In the genomic region with DNA sequence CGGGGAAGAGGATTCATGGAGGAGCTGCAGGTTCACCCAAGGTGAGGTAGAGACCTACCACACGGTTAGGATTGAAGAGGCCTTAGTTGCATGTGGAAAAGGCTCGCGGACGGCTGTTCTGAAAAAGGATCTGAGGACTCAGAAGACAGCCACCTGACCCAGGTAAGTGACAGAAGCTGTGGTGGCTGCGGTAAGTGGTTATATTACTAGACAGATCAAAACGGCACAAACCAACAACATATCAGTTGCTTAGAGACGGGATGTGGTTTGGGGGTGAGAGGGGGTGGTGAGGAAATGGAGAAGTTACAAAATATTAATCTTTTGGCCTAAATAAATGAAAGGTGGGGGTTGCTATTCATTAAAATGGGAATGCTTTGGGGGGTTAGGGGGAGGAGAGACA, we compare ENCODE assay signal across 12 mouse cellular contexts. TPM values are rescaled to one million over a fixed set of nuclear protein-coding genes. Genes with fewer than 3 reads are reported as not detected.
DNase-seq lines count a peak whose midpoint lies in the region; ATAC-seq and TF ChIP-seq lines count a peak whose summit lies in the region.
"Had no signal": no experiment of that assay in that cellular context is flagged by ENCODE, and none has a peak within 500 bp of the region (broad histone marks: within the 10 kb centered on the region; RNA-seq: fewer than 3 reads in every experiment).

No protein-coding gene starts in this region.

- TF ChIP-seq POLR2A in spleen, adult 2 months (IDR thresholded peaks at IDR 0.05; ENCODE audit: low read depth, low read length), result no peak
- no peak for TF ChIP-seq POLR2A in cerebellum, adult 2 months (IDR thresholded peaks at IDR 0.05; ENCODE audit: borderline replicate concordance, insufficient read depth, low read length)

- no peak for TF ChIP-seq CTCF in spleen, adult 2 months (IDR thresholded peaks at IDR 0.05; ENCODE audit: extremely low read depth, insufficient read depth, insufficient read length, insufficient replicate concordance)
- no peak for TF ChIP-seq CTCF in stomach, postnatal 0 days (IDR thresholded peaks at IDR 0.05; ENCODE audit: low read depth)
- TF ChIP-seq CTCF in cerebellum, adult 2 months (IDR thresholded peaks at IDR 0.05; ENCODE audit: borderline replicate concordance, insufficient read depth, low read depth, low read length), result no peak

- H3K27me3 ChIP-seq in spleen, adult 2 months (ENCODE audit: control insufficient read depth, insufficient read depth, low read length), result no peaks in the 10 kb centered on the region
- H3K27me3 ChIP-seq in stomach, postnatal 0 days (ENCODE audit: control insufficient read depth, insufficient read depth, low read length), result no peaks in the 10 kb centered on the region
- no peaks in the 10 kb centered on the region for H3K27me3 ChIP-seq in cerebellum, adult 2 months (ENCODE audit: control insufficient read depth, insufficient read depth, low read length)

- no peak for TF ChIP-seq EP300 in stomach, postnatal 0 days (optimal IDR thresholded peaks at IDR 0.05)

- no peak overlapping the region for H3K9ac ChIP-seq in stomach, postnatal 0 days (ENCODE audit: low read length)
- H3K9ac ChIP-seq: midbrain, embryonic 12.5 days had no signal

- peak; percentile 33 for DNase-seq in spleen, adult 12 weeks (ENCODE audit: low spot score)
- DNase-seq in spleen, postnatal 4 days (ENCODE audit: low spot score in 2 of 2), result no peak
- peak; percentile 57 to 82 for DNase-seq in spleen, adult 2 months (ENCODE audit: low read depth in 1 of 2, low spot score in 2 of 2)
- DNase-seq in right cerebral cortex, adult 2 months (ENCODE audit: low spot score in 2 of 2), result no peak
- DNase-seq in stomach, postnatal 0 days (ENCODE audit: low spot score), result no peak
- DNase-seq in cerebellum, adult 2 months, result no peak
- no peak for DNase-seq in cerebellum, postnatal 10 days
- DNase-seq: cerebellum, adult 9-11 months; heart, postnatal 14 days had no signal

- peaks cover 26% of the 10 kb centered on the region for H3K4me1 ChIP-seq in spleen, adult 2 months (ENCODE audit: control insufficient read depth, insufficient read depth, insufficient read length)
- H3K4me1 ChIP-seq in stomach, postnatal 0 days (replicated peaks; ENCODE audit: control insufficient read depth, insufficient read depth), result no peaks in the 10 kb centered on the region
- H3K4me1 ChIP-seq in cerebellum, adult 2 months (ENCODE audit: control insufficient read depth, insufficient read depth, low read length), result no peaks in the 10 kb centered on the region
- H3K4me1 ChIP-seq: midbrain, embryonic 12.5 days had no signal

- WGBS in spleen, adult 2 months, result 12% methylated on average over 8 of the region's 8 CpGs
- 90% methylated on average over 8 of the region's 8 CpGs for WGBS in stomach, postnatal 0 days
- WGBS in cerebellum, adult 2 months, result 96% methylated on average over 8 of the region's 8 CpGs

- no peaks in the 10 kb centered on the region for H3K9me3 ChIP-seq in stomach, postnatal 0 days (ENCODE audit: control insufficient read depth, low read length)
- H3K9me3 ChIP-seq: midbrain, embryonic 12.5 days had no signal

- H3K4me3 ChIP-seq in spleen, adult 2 months (ENCODE audit: extremely low read depth, insufficient read depth, insufficient read length), result no peak overlapping the region
- H3K4me3 ChIP-seq in stomach, postnatal 0 days (ENCODE audit: low read depth, low read length), result no peak overlapping the region
- H3K4me3 ChIP-seq in cerebellum, adult 2 months (replicated peaks; ENCODE audit: insufficient read depth, low read depth, low read length), result no peak overlapping the region
- H3K4me3 ChIP-seq: midbrain, embryonic 12.5 days had no signal

- H3K4me2 ChIP-seq in stomach, postnatal 0 days (replicated peaks; ENCODE audit: low read depth), result no peak overlapping the region
- H3K4me2 ChIP-seq: midbrain, embryonic 12.5 days had no signal

- peak; percentile 72 to 83 for ATAC-seq in hematopoietic stem cell, adult 5-6 weeks (replicated peaks in 1 of 2; ENCODE audit: insufficient read depth in 1 of 2, low FRiP score in 2 of 2, low TSS enrichment in 1 of 2, low read depth in 1 of 2, poor library complexity in 2 of 2, severe bottlenecking in 2 of 2)
- ATAC-seq in stomach, postnatal 0 days (ENCODE audit: low FRiP score, low TSS enrichment), result no peak

- no peaks in the 10 kb centered on the region for H3K36me3 ChIP-seq in spleen, adult 2 months (ENCODE audit: control insufficient read depth, insufficient read depth, low read length)
- H3K36me3 ChIP-seq in stomach, postnatal 0 days (ENCODE audit: control insufficient read depth, insufficient read depth, low read length), result no peaks in the 10 kb centered on the region
- H3K36me3 ChIP-seq: midbrain, embryonic 12.5 days had no signal

- H3K27ac ChIP-seq in spleen, adult 2 months (ENCODE audit: insufficient read depth, low read length), result peak overlapping the region; percentile 29; the same call in 1 of the 2 replicates
- H3K27ac ChIP-seq in stomach, postnatal 0 days (replicated peaks), result no peak overlapping the region
- no peak overlapping the region for H3K27ac ChIP-seq in cerebellum, adult 2 months (ENCODE audit: insufficient read depth, low read length)
- H3K27ac ChIP-seq: kidney, postnatal 0 days; midbrain, embryonic 12.5 days had no signal

RNA-seq across cellular contexts. Expression of gene Tmbim4, which starts 8.1 kb away (rescaled TPM):
- total RNA-seq in hematopoietic stem cell, adult 5-6 weeks (2017), result 84.9 and 109 TPM in 2 replicates
- polyA plus RNA-seq in spleen, adult 2 months (2012; rRNA removed), result 110 and 156 TPM in 2 replicates
- polyA plus RNA-seq in stomach, postnatal 0 days (2015; fragmentation: Nextera tagmentation; extraction: Ambion mirVana), result 178 and 181 TPM in 2 replicates
- 122 and 127 TPM in 2 replicates for polyA plus RNA-seq in cerebellum, adult 2 months (2012; rRNA removed)

RNA-seq across cellular contexts. Expression of gene Irak3, which starts 8.7 kb away (rescaled TPM):
- 17.7 and 19.2 TPM in 2 replicates for total RNA-seq in hematopoietic stem cell, adult 5-6 weeks (2017)
- polyA plus RNA-seq in spleen, adult 2 months (2012; rRNA removed), result 5.3 and 5.9 TPM in 2 replicates
- 0.74 and 0.75 TPM in 2 replicates for polyA plus RNA-seq in stomach, postnatal 0 days (2015; fragmentation: Nextera tagmentation; extraction: Ambion mirVana)
- 0.62 and 0.76 TPM in 2 replicates for polyA plus RNA-seq in cerebellum, adult 2 months (2012; rRNA removed)

RNA-seq across cellular contexts. Expression of gene Llph, which starts 33.6 kb away (rescaled TPM):
- total RNA-seq in hematopoietic stem cell, adult 5-6 weeks (2017), result 82.5 and 82.9 TPM in 2 replicates
- polyA plus RNA-seq in spleen, adult 2 months (2012; rRNA removed), result 2.8 and 3.0 TPM in 2 replicates
- polyA plus RNA-seq in stomach, postnatal 0 days (2015; fragmentation: Nextera tagmentation; extraction: Ambion mirVana), result 46.6 and 47.5 TPM in 2 replicates
- 30.1 and 35.8 TPM in 2 replicates for polyA plus RNA-seq in cerebellum, adult 2 months (2012; rRNA removed)

Comparison
In these comparisons a context has a peak if more than half of its experiments do, and no peak if none do; other contexts are left out.
1. DNase-seq: peak in spleen, adult 12 weeks (single experiment) and spleen, adult 2 months (2 of 2); none in spleen, postnatal 4 days (0 of 2), right cerebral cortex, adult 2 months (0 of 2), stomach, postnatal 0 days (single experiment), cerebellum, adult 2 months (0 of 2) and cerebellum, postnatal 10 days (0 of 2).